10 mouse cellular contexts compared by ENCODE assay signal in genomic region chr2:35496279-35497013, GRCm38 (mm10). TPM values are rescaled to one million over a fixed set of nuclear protein-coding genes. Genes with fewer than 3 reads are reported as not detected.
A peak's percentile ranks its signal among the peaks of the same experiment; 100 is the strongest.
DNase-seq lines count a peak whose midpoint lies in the region; ATAC-seq and TF ChIP-seq lines count a peak whose summit lies in the region.
"Had no signal": no experiment of that assay in that cellular context is flagged by ENCODE, and none has a peak within 500 bp of the region (broad histone marks: within the 10 kb centered on the region; RNA-seq: fewer than 3 reads in every experiment).

No protein-coding gene starts in this region.

- H3K27ac ChIP-seq in heart, embryonic 14.5 days (replicated peaks in 1 of 2; ENCODE audit: control insufficient read depth in 1 of 2, insufficient read depth in 1 of 2, low read depth in 2 of 2, low read length in 2 of 2), result peak overlapping the region; percentile 25 to 49
- H3K27ac ChIP-seq: hindbrain, embryonic 14.5 days had no signal

- H3ac ChIP-seq in myocyte (ENCODE audit: control insufficient read depth, insufficient read length), result no peak overlapping the region

- H3K27me3 ChIP-seq in heart, embryonic 14.5 days (ENCODE audit: control insufficient read depth, insufficient read depth, low read length), result no peaks in the 10 kb centered on the region
- no peaks in the 10 kb centered on the region for H3K27me3 ChIP-seq in myocyte (ENCODE audit: control insufficient read depth, insufficient read depth, insufficient read length)

- no peak overlapping the region for H3K4me3 ChIP-seq in heart, embryonic 14.5 days (ENCODE audit: control insufficient read depth in 1 of 2, insufficient read depth in 1 of 2, low read depth in 1 of 2, low read length in 2 of 2)
- no peak overlapping the region for H3K4me3 ChIP-seq in myocyte

- no peak for DNase-seq in heart, adult 9 months (ENCODE audit: low spot score in 2 of 2)
- DNase-seq in spleen, adult 12 weeks (ENCODE audit: low spot score), result peak; percentile 22
- no peak for DNase-seq in spleen, postnatal 14 days (ENCODE audit: low spot score in 2 of 2)
- no peak for DNase-seq in cerebellum, postnatal 25 days
- DNase-seq in gastrocnemius, adult 8-10 months (ENCODE audit: low spot score in 2 of 2), result no peak
- DNase-seq: cerebellum, adult 18-20 months had no signal

- H3K36me3 ChIP-seq in heart, embryonic 14.5 days (ENCODE audit: control insufficient read depth, insufficient read depth, low read length), result no peaks in the 10 kb centered on the region
- no peaks in the 10 kb centered on the region for H3K36me3 ChIP-seq in myocyte (ENCODE audit: control insufficient read depth, insufficient read depth)

- no peaks in the 10 kb centered on the region for H3K9me3 ChIP-seq in heart, embryonic 14.5 days (ENCODE audit: control insufficient read depth, low read length)

- peaks cover 12 to 13% of the 10 kb centered on the region in 2 experiments for H3K4me1 ChIP-seq in heart, embryonic 14.5 days (ENCODE audit: control insufficient read depth in 2 of 2, insufficient read depth in 2 of 2, low read length in 2 of 2)

- H3K9ac ChIP-seq in heart, embryonic 14.5 days (ENCODE audit: low read length), result no peak overlapping the region
- H3K9ac ChIP-seq: hindbrain, embryonic 14.5 days had no signal

- no peaks in the 10 kb centered on the region for H3K79me2 ChIP-seq in myocyte (ENCODE audit: control insufficient read depth, insufficient read depth)

- no peak overlapping the region; the same call in 1 of the 2 replicates for H3K4me2 ChIP-seq in heart, embryonic 14.5 days (ENCODE audit: low read length)
- H3K4me2 ChIP-seq in myocyte (ENCODE audit: low read depth), result peak overlapping the region; percentile 34
- H3K4me2 ChIP-seq: hindbrain, embryonic 14.5 days had no signal

- 50% methylated on average over 5 of the region's 5 CpGs for WGBS in heart, embryonic 14.5 days

- no peak for ATAC-seq in heart, embryonic 14.5 days (ENCODE audit: insufficient number of reproducible peaks, insufficient read depth, low FRiP score, low read depth)
- ATAC-seq in granulocyte monocyte progenitor cell, adult 5-6 weeks (replicated peaks; ENCODE audit: poor library complexity, severe bottlenecking), result peak; percentile 39

- TF ChIP-seq POLR2A in myocyte (IDR thresholded peaks at IDR 0.05; ENCODE audit: insufficient read length, low read depth), result no peak

TF ChIP-seq in myocyte, 11 proteins besides CTCF, POLR2A, EP300 and RAD21:
- TF ChIP-seq MYOD1 (IDR thresholded peaks at IDR 0.05; ENCODE audit: control insufficient read depth in 1 of 3, insufficient read length in 2 of 3, low read depth in 2 of 3), result no peak
- no peak for TF ChIP-seq USF1 (IDR thresholded peaks at IDR 0.05; ENCODE audit: low read depth)
- no peak for TF ChIP-seq SRF (IDR thresholded peaks at IDR 0.05; ENCODE audit: control insufficient read depth, insufficient read length, low read depth)

RNA-seq across cellular contexts. Expression of gene Ggta1, which starts 33.4 kb away (rescaled TPM):
- 37.9 and 39.4 TPM in 2 replicates for polyA plus RNA-seq in heart, embryonic 14.5 days (2014; fragmentation: Nextera tagmentation; extraction: Ambion mirVana)
- 37.2 and 49.6 TPM in 2 replicates for total RNA-seq in granulocyte monocyte progenitor cell, adult 5-6 weeks (2014; fragmentation: Nextera tagmentation)
- 72.8 and 82.4 TPM in 2 replicates for total RNA-seq in granulocyte monocyte progenitor cell, adult 5-6 weeks (2017)
- 4.9 TPM for polyA plus RNA-seq in myocyte (2012; fragmentation: generic; extraction: Trizol)
- 1 to 10 TPM; 3.3 to 5.5 (median 4.0) TPM for total RNA-seq in gastrocnemius, adult 8-10 months (2022)

Comparison
In these comparisons a context has a peak if more than half of its experiments do, and no peak if none do; other contexts are left out.
1. RNA of gene Ggta1, which starts 33.4 kb away (total RNA-seq): 37.2 to 82.4 TPM in granulocyte monocyte progenitor cell, adult 5-6 weeks; 3.3 to 5.5 TPM in gastrocnemius, adult 8-10 months; every median in the first group is over 4 times any median in the second.